Mouse (Mus musculus): Measurements from ENCODE around the gene Ccdc190.

Ccdc190 gene

DNA sequence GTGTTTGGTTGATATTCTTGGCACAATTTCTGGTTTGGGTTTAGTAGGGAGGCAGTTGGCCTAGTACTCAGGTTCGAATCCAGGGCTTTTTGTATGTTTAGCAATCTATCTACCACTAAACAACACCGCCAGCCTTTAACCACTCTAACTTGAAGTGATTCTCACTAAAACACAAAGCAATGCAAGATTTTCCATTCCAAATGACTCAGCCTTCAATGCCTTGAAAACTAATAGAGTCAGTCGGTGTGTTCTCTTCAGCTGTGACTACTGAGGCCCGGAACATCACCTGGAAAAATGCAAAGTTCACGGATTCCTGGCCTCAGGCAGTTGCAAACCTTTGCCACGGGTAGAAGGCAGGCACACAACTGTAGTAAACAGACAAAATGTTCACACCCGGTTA lies 3.2 kb downstream of the Ccdc190 start:
- in situ Hi-C loops (cut with MboI; ENCODE audit: low sequenced_read_pairs), result loop anchor here (10.0 to 25.0 kb wide), 2 partner anchors 257 to 394 kb away; partner anchors contain the start of gene Nuf2

DNA sequence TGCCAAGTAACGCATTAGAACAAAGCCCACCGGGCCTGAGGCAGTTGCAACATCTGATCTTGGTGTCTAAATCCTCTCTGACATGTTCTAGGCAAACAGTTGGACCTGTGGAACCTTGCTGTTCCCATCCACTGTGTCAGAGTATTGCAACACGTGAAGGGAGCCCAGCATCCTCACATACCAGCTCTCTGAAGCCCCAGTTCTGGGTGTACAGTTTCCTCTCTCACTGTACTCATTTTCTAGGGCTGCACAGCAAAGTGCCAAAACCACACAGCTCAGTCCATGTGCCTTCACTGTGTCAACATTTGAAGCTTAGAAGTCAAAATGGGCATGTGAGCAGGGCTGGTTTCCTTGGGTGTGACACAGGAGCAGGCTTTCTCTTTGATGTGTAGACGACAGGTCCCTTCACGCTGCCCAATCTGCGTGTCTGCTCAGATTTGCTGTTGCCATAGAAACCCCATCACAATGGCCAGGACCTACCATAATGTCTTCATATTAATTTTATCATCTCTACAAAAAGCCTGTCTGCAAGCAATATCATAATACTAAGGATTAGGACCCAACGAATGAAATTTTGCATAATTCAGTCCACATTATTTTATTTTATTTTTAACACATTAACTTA lies 3.8 kb downstream of the Ccdc190 start:
- in situ Hi-C loops (cut with MboI; ENCODE audit: low sequenced_read_pairs), result loop anchor here (10.0 to 25.0 kb wide), 2 partner anchors 257 to 395 kb away; partner anchors contain the start of gene Nuf2

DNA sequence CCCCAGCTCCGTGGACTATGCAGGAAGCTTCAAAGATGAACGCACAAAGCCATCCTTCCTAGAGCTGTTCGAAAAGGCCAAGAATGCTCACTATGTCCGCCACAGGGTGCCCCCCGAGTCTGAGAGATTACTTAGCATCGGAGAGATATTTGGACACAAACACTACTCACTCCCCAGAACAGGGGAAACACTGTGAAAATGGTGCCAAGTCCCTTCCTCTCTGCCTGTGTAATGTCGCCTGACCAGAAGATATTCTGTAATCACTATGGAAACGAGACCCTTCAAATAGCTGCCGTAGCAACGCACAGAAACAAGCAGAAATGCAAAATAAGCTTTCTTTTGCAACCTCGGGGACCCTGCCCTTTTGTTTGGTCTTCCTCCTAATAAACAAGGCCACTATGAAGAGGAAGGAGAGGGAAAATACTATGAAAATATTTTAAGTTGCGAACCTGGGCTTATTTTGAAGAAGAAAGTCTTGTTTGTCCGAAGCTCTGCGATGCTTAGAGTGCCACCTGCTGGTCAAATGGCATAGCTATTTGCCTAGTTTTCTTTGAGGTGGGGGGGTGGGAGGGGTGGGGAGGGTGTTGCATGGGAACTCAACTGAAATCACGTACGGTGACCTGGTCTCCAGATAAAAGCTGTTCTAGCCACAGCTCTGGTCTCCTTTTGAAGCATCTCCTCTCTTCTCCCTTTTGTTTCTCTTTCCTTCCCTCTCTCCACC lies 5.7 kb downstream of the Ccdc190 start:
- in situ Hi-C loops (cut with MboI; ENCODE audit: low sequenced_read_pairs), result loop anchor here (10.0 to 25.0 kb wide), 2 partner anchors 259 to 397 kb away; partner anchors contain the start of gene Nuf2

DNA sequence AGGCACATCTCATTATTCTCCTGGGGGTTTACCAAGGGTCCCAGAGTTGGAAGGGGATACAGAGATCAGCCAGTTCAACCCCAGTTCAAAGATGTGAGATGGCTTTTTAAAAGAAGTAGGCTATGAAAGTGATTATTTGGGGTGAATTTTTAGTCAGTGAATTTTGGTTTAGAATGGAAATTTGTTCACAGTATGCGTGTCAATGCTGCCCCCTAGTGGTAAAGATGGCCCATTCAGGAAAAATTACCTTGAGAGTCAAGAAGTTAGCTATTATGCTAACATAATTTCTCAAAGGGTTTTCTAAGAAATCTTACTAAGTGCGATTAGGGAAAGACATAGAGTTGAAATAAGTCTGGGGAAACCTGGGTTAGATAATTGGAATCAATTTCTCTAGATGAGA lies 10.9 kb downstream of the Ccdc190 start:
- in situ Hi-C loops (cut with MboI; ENCODE audit: low sequenced_read_pairs), result loop anchor here (10.0 to 25.0 kb wide), 2 partner anchors 265 to 402 kb away; partner anchors contain the start of gene Nuf2

DNA sequence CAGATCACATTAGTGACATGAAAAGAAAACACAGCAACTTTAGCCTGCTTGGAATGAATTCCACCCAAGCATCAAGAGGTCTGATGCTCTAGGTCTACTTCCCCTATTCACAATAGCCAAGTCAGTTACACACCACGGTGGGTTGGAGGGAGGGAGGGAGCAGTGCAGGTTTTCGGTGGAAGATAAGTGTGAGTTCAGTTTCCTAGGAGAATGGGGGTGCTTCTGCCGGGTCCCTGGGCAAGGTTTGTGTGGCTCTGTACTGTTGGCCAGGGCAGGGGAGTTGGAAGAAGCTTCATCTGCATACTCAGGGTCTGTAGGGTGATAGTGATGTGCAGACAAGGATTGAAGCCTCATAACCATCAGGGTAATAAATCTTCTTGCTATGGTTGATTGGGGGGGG lies 17.6 kb downstream of the Ccdc190 start:
- in situ Hi-C loops (cut with MboI; ENCODE audit: low sequenced_read_pairs), result loop anchor here (25.0 kb wide), 1 partner anchor 409 kb away; the partner anchor contains the start of gene Nuf2

DNA sequence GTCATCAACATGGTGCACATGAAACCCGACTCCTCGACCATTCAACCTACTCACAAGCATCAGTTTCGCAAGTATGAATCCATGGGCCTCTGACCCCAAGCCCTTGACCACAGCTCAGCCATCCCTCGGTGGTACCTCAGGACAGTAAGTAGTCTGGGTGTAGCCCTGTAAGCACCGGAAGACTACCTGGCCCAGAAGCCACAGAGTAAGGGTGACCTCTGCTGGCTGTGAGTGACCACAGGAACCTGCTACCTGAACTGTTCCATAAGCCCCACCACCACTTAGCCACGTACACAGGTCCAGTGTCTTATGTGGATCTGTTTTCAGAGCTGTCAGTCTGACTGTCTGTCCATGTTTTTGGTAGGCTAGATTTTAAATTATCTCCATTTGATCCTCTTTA lies 19.2 kb downstream of the Ccdc190 start:
- in situ Hi-C loops (cut with MboI; ENCODE audit: low sequenced_read_pairs), result loop anchor here (25.0 kb wide), 1 partner anchor 410 kb away; the partner anchor contains the start of gene Nuf2

DNA sequence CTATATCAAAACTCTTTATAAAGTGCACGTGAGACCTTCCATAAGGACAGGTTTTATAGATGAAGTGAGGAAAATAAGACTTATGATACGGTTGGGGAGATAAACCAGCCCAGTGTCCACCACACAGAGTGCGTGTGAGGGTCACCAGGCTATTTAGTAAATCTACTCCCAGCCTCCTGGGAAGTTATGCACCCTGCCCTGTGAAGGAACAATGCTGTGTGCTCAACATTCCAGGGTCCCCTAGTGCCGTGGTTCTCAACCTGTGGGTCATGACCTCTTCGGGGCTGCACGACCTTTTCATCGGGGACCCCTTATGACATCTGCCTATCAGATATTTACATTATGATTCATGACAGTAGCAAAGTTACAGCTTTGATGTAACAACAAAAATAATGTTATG lies 19.8 kb downstream of the Ccdc190 start:
- in situ Hi-C loops (cut with MboI; ENCODE audit: low sequenced_read_pairs), result loop anchor here (25.0 kb wide), 1 partner anchor 411 kb away; the partner anchor contains the start of gene Nuf2

DNA sequence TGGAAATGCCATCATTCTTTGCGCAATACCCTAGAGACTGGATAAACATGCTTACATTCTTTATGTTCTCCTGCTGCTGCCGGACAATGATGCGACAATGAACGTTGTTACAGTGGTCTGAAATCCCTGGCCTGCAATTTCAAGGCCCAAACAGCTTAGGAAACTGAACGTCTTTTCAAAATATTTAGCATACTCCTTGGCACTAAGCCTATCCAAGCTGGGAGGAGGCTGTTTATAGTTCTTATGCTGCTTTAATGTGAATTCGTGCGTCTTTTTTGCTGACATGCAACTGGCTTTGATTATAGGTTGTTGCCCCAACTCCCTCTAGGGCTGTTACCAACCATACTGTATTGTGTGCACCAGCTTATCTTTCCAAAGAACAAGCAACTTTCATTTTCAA lies 20.4 kb downstream of the Ccdc190 start:
- in situ Hi-C loops (cut with MboI; ENCODE audit: low sequenced_read_pairs), result loop anchor here (25.0 kb wide), 1 partner anchor 412 kb away; the partner anchor contains the start of gene Nuf2

DNA sequence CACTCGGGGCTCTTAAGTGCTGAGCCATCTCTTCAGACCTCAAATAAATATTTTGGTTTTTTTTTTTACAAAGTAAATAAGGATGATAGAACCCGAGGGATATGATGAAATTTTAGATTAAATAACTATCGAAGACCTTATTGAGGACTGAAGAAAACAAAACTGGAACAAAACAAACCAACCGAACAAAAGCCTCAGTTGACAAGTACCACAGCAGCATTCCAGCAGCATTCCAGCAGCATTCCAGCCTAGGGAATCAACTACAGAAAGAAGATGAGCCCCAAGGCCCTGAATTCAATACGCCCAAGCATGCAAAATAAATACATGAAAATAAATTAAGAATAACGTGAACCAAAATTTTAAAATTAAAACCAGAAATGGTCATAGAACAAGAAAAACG lies 21.5 kb downstream of the Ccdc190 start:
- in situ Hi-C loops (cut with MboI; ENCODE audit: low sequenced_read_pairs), result loop anchor here (10.0 to 25.0 kb wide), 2 partner anchors 195 to 413 kb away; partner anchors contain the start of gene Nuf2

DNA sequence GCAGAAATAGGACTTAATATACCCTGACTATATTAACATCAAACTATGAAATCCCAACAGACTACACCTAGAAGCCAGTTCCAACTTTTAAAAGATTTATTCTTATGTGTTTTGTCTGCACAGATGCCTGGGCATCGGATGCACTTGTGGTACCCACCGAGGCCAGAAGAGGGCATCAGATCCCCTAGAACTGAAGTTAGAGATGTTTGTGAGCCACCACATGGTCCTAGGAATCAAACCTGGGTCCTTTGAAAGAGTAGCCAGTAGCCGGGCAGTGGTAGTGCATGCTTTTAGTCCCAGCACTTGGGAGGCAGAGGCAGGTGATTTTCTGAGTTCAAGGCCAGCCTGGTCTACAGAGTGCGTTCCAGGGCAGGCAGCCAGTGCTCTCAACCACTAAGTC lies 22.2 kb downstream of the Ccdc190 start:
- in situ Hi-C loops (cut with MboI; ENCODE audit: low sequenced_read_pairs), result loop anchor here (10.0 kb wide), 1 partner anchor 194 kb away; no protein-coding TSS in a partner anchor

DNA sequence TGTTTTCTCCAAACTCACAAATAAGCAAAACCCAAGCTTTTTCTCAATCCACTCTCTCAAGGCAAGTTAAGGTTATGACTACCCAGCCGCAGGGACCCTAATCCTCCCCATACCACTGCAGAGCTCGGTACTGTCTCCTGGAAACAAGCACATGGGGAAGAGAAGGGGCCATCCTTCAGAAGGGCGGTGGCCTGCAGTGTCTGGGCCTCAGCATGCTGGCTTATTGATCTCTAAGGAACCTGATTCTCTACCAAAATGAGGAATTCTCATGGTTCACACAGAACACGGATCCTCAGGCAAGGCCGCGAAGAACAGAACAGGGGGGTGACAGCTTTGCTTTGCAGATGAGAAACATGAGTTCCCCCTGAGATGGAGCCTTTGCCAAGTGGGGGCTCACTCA lies 23.1 kb downstream of the Ccdc190 start:
- in situ Hi-C loops (cut with MboI; ENCODE audit: low sequenced_read_pairs), result loop anchor here (10.0 kb wide), 1 partner anchor 193 kb away; no protein-coding TSS in a partner anchor

DNA sequence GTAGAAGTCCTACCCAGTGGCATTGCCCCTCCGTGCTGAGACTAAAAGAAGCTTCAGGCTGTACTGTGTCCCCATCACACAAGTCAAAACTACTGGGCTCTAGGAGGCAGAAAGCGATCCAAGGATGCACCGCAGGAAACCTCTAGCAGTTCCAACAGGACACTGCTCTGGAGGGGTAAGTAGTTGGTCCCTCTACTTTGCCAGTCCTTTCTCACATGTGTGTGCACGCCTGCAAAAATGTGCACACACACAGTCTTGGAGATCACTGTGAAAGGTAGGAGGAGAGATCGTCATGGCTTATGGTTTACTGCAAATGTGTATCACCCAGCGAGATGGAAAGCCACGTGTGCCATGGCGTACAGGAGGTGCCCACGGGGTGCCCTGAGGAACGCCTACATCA lies 24.2 kb downstream of the Ccdc190 start:
- in situ Hi-C loops (cut with MboI; ENCODE audit: low sequenced_read_pairs), result loop anchor here (10.0 kb wide), 1 partner anchor 192 kb away; no protein-coding TSS in a partner anchor

DNA sequence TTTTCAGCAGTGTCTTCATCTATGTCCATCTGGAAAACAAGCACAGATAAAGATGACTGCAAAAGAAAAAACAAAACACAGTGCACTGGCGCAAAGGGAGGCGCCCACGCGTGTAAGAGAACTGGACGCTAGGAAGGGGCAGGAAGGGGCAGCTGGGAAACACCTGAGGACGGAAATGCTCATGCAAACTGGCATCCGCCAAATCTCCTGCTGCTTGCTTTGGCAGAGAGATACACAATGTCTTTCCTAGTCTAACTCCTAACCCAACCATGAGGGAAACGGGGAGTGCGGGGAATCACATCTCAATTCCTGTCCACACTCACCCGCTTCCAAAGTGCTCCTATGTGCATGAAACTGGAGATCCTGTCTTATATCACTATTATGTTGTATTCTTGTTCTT lies 24.7 kb downstream of the Ccdc190 start:
- in situ Hi-C loops (cut with MboI; ENCODE audit: low sequenced_read_pairs), result loop anchor here (10.0 kb wide), 1 partner anchor 192 kb away; no protein-coding TSS in a partner anchor

DNA sequence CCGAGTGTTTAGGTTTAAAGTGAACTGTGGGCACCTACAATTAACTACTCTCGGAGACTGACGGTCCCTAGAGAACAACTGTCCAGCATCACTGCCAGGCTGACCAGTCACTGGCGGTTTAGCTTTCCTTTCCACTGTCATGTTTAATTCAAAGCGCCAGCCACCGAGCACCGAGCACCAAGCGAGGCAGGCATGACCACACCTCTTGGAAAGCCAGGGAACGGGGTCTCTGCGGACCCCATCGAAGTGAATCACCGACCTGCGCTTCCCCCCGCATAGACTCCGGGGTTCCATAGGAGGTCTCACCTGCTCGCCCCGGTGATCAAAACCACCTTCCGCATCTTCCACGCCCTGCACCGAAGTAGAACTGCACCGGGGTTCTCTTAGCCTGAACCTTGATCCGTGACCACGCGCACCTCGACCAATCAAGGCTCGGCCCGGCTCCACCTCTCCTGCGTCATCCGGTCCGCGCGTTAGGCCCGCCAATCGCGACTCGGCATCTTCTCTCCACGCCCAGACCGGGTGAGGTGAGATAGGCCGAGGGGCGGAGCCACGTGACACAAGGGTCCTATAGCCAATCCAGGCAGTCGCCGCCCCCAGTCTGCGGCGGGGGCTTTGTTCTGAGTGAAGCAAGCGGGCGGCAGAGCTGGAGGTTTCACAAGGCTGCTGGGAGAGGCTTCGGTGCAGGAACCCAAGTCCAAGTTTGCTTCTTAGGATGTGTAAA lies 40.5 kb downstream of the Ccdc190 start, which contains the start of gene Hsd17b7:
Gene Hsd17b7, minus strand, starts transcription at position 450 of the 724 bp plus-strand sequence.
- in situ Hi-C loops (cut with MboI; ENCODE audit: low sequenced_read_pairs), result no loop called here

DNA sequence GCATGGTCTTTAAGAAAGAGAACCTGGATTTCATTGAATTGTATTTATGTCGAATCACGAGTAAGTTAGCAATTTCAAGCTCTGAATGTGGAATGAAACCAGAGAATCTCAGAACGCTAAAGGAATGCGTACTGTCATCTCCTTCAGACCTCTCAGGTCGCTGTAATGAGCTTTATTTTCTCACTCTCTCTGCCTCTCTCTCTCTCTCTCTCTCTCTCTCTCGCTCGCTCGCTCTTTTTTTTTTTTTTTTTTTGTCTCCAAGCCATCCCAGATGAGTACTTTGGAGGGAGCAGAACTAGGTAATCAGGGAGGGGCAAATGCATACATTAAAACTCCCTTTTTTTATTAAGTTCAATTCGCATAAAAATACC lies 41.1 kb downstream of the Ccdc190 start:
- in situ Hi-C loops (cut with MboI; ENCODE audit: low sequenced_read_pairs), result no loop called here

DNA sequence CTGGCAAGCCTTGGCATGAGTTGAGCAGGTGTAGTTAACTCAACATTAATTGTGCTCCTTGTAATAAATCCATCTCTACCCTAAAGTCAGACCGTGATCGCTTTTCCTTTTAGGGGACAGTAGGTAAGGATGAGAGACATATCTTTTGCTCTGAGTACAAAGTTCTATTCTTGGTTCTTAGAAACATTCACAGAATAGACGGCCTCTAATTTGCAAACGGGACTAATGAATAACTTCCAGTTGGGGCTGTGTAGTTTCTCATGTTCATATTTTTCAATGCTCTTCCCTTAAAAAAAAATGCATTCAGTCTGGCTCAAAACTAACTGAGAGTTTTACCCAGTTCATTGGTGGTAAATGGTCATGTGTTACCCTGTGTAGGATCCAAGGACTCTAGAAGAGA lies 42.5 kb downstream of the Ccdc190 start:
- in situ Hi-C loops (cut with MboI; ENCODE audit: low sequenced_read_pairs), result no loop called here

DNA sequence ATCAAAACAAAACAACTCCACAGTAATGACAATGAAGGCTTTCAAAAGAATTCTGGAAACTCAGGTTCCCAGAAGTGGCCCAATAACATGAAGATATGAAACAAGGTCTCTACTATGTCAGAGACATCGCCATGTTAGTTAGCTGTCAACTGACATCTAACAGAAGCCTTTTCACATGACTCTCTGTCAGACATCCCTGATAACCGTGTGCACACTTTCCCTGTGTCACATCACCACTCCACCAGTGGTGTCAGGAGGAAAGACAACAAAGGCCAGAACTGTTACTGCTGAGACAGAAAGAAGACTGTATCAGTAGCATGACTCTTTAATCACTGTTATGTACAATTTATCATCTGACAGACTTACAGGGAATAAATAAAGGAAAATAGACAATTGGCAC lies 43.5 kb downstream of the Ccdc190 start:
- in situ Hi-C loops (cut with MboI; ENCODE audit: low sequenced_read_pairs), result no loop called here

DNA sequence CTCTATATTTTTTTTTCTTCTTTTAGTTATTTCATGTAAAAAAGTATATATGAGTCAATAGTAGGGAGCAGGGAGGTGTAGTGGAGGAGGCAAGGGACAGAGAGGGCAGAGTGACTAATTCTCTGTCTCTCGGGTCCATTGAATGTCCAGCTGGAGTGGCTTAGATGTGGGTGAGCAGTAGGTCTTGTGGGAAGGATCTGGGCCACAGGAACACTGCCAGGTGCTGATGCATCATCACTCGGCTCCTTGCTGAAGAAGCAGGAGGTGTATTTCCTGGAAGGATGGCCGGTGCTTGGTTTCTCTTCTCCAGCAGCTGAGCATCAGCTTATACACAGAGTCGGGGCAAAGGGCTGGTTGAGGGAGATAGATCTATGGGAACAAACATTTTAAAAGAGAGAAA lies 49.2 kb downstream of the Ccdc190 start:
- in situ Hi-C loops (cut with MboI; ENCODE audit: low sequenced_read_pairs), result no loop called here
